Mouse (Mus musculus) hindbrain, embryonic 15.5 days (tissue): ENCODE measurements around the gene Ccdc88c. TPM values are rescaled to one million over a fixed set of nuclear protein-coding genes. Genes with fewer than 3 reads are reported as not detected.

Experiments
- ATAC-seq: fragments of 200-750 bp; cut with Nextera tagmentation; 2 replicates; pipeline ENCODE4 v1.8.0; 2017; ENCODE audit warnings: low read depth, moderate number of reproducible peaks, moderate TSS enrichment; ENCODE audit not compliant: low FRiP score
- H3K27ac ChIP-seq: fragments of 300-500 bp; sonication (generic); replicated peaks from 2 replicates; pipeline ENCODE4 v1.5.1; 2015; ENCODE audit warnings: mild to moderate bottlenecking, inconsistent platforms
- H3K27me3 ChIP-seq: fragments of 300-500 bp; sonication (generic); 2 replicates; pipeline ENCODE4 v1.6.1; 2015; ENCODE audit warnings: control low read depth, inconsistent platforms
- H3K36me3 ChIP-seq: fragments of 300-500 bp; sonication (generic); 2 replicates; pipeline ENCODE4 v1.6.1; 2015; ENCODE audit warnings: control low read depth, inconsistent platforms
- H3K4me1 ChIP-seq: fragments of 300-500 bp; sonication (generic); replicated peaks from 2 replicates; pipeline ENCODE4 v1.6.1; 2015; ENCODE audit warnings: control low read depth, inconsistent platforms
- H3K4me2 ChIP-seq: fragments of 300-500 bp; sonication (generic); 2 replicates; pipeline ENCODE4 v1.6.1; 2015; ENCODE audit warnings: moderate library complexity, mild to moderate bottlenecking, inconsistent platforms
- H3K4me3 ChIP-seq: fragments of 300-500 bp; sonication (generic); 2 replicates; pipeline ENCODE4 v1.5.1; 2015; ENCODE audit warnings: mild to moderate bottlenecking, inconsistent platforms
- H3K9ac ChIP-seq: fragments of 300-500 bp; sonication (generic); 2 replicates; pipeline ENCODE4 v1.6.1; 2015; ENCODE audit warnings: inconsistent platforms
- H3K9me3 ChIP-seq: fragments of 300-500 bp; sonication (generic); 2 replicates; pipeline ENCODE4 v1.6.1; 2016; ENCODE audit warnings: control low read depth, inconsistent platforms
- WGBS: fragments of 180-500 bp; shearing (Covaris S2); methylation state at CpG from one replicate; pipeline ENCODE4 v1.1.7; 2015; 5-methylcytosine and 5-hydroxymethylcytosine counted together
- polyA plus RNA-seq: library from polyadenylated mRNA; unstranded; fragments of >200 nt; fragmentation: Nextera tagmentation; extraction: Ambion mirVana; gene quantifications from 2 replicates; pipeline ENCODE4 v1.2.1, GENCODE M21; 2015

Gene Ccdc88c
- polyA plus RNA-seq, 1 experiment from 2014 or later: 11.8 TPM

DNA sequence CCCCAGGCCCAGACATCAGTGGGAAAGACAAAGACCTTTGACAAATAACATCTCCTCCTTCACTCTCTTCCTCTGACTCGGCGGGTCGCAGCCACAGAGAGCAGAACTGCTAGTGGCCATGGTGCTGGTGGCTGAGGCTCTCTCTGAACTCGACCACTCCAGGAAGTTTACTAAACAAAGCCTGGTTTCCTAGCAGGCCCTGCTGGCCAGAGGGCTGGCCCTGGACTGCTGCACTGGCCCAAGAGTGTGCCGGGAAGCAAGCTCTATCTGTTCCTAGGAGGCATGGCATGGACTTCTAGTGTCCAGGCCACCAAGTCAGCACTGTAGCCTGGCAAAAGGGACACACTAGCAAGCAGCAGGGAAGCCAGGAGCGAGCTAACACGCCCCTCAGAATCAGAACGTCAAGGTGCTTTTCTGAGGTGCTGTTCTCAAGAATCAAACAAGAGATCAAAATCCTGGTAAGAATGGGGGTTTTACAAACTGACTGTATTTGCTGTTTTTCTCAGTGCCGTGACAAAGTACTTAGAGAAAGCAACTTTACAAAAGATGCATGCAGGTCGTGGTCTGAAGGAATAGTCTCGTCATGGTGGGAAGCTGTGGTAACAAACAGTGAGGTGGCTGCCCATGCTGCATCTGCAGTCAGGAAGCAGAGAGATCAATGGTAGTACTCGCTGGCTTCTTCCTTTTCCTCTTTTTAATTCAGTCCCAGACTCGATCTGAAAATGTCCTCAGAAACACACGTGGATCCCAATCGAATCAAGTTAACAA, 50.7 kb downstream of the Ccdc88c start:
- no peaks in the 10 kb centered on the region for H3K36me3 ChIP-seq
- no peak overlapping the region for H3K4me3 ChIP-seq
- peaks cover 28% of the 10 kb centered on the region for H3K4me1 ChIP-seq
- ATAC-seq: no peak
- WGBS: 73% methylated on average over 15 of the region's 15 CpGs
- H3K27me3 ChIP-seq: no peaks in the 10 kb centered on the region
- H3K9me3 ChIP-seq: no peaks in the 10 kb centered on the region
- no peak overlapping the region for H3K9ac ChIP-seq
- H3K27ac ChIP-seq: no peak overlapping the region
- H3K4me2 ChIP-seq: no peak overlapping the region

DNA sequence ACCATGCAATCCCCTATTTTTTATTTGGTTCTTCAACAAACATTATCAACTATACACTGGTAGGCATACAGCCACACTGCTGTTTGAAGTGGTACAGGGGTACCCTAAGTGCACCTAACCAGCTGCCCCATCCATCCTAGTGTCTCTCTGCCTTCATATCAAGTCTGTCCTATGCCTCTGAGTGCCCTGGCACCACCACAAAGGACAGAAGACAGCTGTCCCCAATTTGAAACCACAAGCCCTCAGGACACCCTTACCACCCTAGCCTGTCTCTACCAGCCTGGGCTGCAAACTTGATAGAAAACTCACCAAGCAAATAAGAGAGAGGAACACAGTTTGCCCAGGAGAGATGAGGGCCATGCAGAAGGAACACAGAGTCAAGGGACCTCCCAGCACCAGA, 51.3 kb downstream of the Ccdc88c start:
- Histone ChIP-seq H3K27ac (no peak overlapping the region), H3K36me3 (no peaks in the 10 kb centered on the region), H3K4me3 (no peak overlapping the region), H3K4me2 (no peak overlapping the region), H3K4me1 (peaks cover 28% of the 10 kb centered on the region), H3K9me3 (no peaks in the 10 kb centered on the region), H3K27me3 (no peaks in the 10 kb centered on the region), H3K9ac (no peak overlapping the region)
- no peak for ATAC-seq

DNA sequence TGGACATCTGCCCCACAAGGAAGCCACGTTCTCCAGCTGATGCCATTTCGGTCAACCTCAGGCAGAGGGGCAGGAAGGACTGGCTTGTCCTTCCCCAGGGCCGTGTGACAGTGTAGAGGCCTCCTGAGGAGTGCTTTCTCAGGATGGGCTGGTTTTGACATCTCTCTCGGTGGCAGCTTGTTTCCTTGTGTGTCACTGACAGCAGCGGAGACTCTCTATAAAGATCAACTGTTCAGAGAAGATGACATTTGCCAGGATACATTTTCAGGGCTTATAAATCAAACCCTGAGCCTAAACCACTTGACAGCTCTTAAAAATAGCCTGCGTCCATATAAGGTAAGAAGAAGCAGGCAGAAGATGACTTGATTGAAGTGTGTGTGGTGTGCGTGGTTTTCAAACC, 59.0 kb downstream of the Ccdc88c start:
- 0 out of 2 replicates have a peak, but pooled peaks cover 3% of the 10 kb centered on the region for H3K36me3 ChIP-seq
- no peak for ATAC-seq
- no peaks in the 10 kb centered on the region for H3K9me3 ChIP-seq
- 73% methylated on average over 7 of the region's 7 CpGs for WGBS
- 0 out of 2 replicates have a peak, but pooled peaks cover 6% of the 10 kb centered on the region for H3K4me1 ChIP-seq
- no peaks in the 10 kb centered on the region for H3K27me3 ChIP-seq
- no peak overlapping the region for H3K9ac ChIP-seq
- no peak overlapping the region for H3K4me3 ChIP-seq
- H3K27ac ChIP-seq: no peak overlapping the region
- H3K4me2 ChIP-seq: no peak overlapping the region

DNA sequence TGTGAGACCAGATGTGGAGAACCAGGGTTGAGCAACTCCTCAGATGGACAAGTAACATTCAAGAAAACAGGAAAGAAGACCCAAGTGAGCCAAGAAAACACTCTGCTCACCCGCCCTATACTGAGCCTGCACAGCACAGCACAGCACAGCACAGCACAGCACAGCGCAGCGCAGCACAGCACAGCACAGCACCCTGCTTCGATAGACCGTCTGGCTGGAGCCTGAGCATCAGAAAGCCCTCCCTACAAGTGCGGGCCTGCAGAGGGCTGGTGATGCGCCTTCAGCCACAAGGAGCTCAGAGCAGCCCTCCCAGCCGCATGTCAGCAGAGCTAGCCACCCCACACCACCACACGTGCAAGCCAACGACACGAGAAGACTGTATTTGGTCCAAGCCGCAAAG, 61.5 kb downstream of the Ccdc88c start:
- H3K4me3 ChIP-seq: no peak overlapping the region
- no peak overlapping the region for H3K9ac ChIP-seq
- H3K27ac ChIP-seq: no peak overlapping the region
- no peak for ATAC-seq
- no peaks in the 10 kb centered on the region for H3K9me3 ChIP-seq
- H3K4me1 ChIP-seq: no peaks in the 10 kb centered on the region
- no peaks in the 10 kb centered on the region for H3K27me3 ChIP-seq
- no peak overlapping the region for H3K4me2 ChIP-seq
- H3K36me3 ChIP-seq: 0 out of 2 replicates have a peak, but pooled peaks cover 3% of the 10 kb centered on the region
- WGBS: 93% methylated on average over 12 of the region's 12 CpGs

DNA sequence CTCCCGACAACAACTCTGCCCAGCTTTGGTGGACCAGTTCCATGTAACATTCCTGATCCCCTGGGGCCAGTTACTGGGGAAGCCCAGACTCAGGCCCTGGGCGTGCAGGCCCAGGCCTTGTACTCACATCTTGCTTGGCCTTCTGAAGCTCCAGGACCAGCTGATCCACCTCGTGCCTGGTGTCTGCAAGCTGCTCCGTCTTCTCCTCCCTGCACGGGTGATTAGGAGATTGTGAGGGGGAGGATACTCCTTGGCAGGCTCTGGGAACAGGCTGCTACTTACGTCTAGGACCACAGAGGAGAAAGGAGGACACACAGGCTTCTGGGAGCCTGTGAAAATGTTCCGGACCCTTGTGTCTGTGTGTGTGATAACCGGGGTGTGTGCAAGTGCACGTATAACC, 62.6 kb downstream of the Ccdc88c start:
- Histone ChIP-seq H3K27ac (no peak overlapping the region), H3K4me3 (no peak overlapping the region), H3K36me3 (0 out of 2 replicates have a peak, but pooled peaks cover 3% of the 10 kb centered on the region), H3K4me1 (no peaks in the 10 kb centered on the region), H3K27me3 (no peaks in the 10 kb centered on the region), H3K9me3 (no peaks in the 10 kb centered on the region), H3K4me2 (no peak overlapping the region), H3K9ac (no peak overlapping the region)
- no peak for ATAC-seq
- WGBS: 84% methylated on average over 9 of the region's 9 CpGs

DNA sequence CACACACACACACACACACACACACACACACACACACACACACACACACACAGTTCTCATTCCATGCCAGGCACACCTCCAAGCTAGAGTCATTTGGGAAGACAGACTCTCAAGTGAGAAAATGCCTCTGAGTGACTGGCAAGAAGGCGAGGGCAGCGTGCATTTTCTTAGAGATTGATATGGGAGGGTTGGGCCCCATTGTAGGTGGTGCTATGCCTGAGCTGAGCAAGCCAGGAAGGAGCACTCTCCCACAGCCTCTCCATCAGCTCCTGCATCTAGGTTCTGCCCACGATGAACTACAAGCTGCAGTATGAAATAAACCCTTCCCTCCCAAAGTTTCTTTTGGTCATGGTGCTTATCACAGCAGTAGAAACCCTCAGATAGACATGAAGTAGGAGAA, 63.6 kb downstream of the Ccdc88c start:
- no peak overlapping the region for H3K27ac ChIP-seq
- no peak overlapping the region for H3K9ac ChIP-seq
- H3K4me2 ChIP-seq: no peak overlapping the region
- 95% methylated on average over 3 of the region's 3 CpGs for WGBS
- no peaks in the 10 kb centered on the region for H3K9me3 ChIP-seq
- H3K27me3 ChIP-seq: no peaks in the 10 kb centered on the region
- H3K4me1 ChIP-seq: no peaks in the 10 kb centered on the region
- no peak overlapping the region for H3K4me3 ChIP-seq
- no peak for ATAC-seq
- H3K36me3 ChIP-seq: 0 out of 2 replicates have a peak, but pooled peaks cover 3% of the 10 kb centered on the region

DNA sequence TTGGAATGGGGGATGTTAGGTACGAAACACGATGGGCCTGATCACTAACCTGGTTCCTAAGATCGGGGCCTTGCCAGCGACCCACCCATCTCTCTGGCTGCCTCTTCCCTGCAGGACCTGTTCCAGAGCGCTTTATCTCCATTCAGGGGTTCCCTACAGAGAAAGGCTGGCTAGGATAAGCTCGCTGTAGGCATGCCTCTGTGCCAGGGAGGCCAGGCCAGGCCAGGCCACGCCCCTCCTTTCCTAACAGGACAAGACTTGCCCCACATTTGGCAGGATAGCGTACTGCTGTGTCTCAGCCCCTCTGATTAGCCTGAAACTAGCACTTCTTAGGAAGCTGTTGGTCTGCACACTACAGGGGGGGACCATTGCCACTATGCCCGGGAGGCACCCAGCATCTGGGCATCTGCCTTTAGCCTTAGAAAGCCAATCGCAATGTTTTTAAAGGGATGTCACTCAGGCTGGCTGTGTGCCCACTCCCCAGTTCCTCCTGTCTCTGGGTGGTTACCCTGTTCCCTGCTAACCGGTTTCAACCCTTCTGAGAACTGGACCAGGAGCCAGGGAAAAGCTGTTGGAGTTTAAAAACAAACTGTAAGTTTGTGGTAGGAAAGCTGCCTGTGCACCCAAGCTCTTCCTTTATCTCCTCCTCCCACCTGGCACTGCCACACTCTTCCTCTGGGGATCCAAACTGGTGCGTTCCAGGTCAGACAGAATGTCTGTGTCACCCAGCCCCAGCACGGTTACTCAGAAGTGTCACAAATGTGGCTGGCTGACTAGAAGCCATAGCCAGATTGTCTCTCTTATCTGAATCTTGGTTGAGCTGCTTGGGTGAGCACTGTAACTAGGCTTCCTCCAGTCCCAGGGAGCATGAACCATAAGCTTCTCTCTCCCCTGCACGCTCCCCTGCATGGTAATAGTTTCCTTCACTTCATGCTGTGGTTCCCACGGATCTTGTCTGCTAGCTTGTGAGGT, 69.9 kb downstream of the Ccdc88c start:
- peak; percentile 59; the same call in 1 of the 2 replicates for ATAC-seq
- H3K4me1 ChIP-seq: peaks cover 32% of the 10 kb centered on the region
- H3K9ac ChIP-seq: no peak overlapping the region
- no peaks in the 10 kb centered on the region for H3K36me3 ChIP-seq
- H3K27ac ChIP-seq: no peak overlapping the region
- no peak overlapping the region for H3K4me2 ChIP-seq
- no peak overlapping the region for H3K4me3 ChIP-seq
- 59% methylated on average over 15 of the region's 15 CpGs for WGBS
- H3K9me3 ChIP-seq: no peaks in the 10 kb centered on the region
- H3K27me3 ChIP-seq: no peaks in the 10 kb centered on the region

DNA sequence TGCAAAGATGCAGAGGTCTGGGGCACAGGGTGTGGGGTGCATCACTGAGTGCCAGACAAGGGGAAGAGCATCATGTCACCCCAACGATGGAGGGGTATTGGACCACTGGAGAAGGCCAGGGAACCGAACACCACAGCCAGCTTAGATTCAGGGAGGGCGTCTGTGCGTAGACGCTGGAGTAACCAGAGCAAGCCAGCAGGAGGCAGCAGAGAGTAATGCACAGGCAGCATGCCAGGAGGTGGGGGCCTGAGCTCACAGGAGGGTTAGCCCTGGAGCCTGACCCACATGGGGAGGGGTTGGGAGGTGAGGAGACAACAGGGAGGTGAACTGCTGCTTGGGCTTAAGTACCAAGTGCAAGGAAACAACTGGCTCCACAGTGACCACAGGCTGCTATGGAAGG, 70.8 kb downstream of the Ccdc88c start:
- Histone ChIP-seq H3K27me3 (no peaks in the 10 kb centered on the region), H3K9ac (no peak overlapping the region), H3K9me3 (no peaks in the 10 kb centered on the region), H3K4me2 (no peak overlapping the region), H3K4me1 (peaks cover 32% of the 10 kb centered on the region), H3K4me3 (no peak overlapping the region), H3K36me3 (no peaks in the 10 kb centered on the region), H3K27ac (0 out of 2 replicates have a peak overlapping the region, but pooled peaks have one; percentile 47)
- peak; percentile 71 for ATAC-seq
- WGBS: 15% methylated on average over 5 of the region's 5 CpGs

DNA sequence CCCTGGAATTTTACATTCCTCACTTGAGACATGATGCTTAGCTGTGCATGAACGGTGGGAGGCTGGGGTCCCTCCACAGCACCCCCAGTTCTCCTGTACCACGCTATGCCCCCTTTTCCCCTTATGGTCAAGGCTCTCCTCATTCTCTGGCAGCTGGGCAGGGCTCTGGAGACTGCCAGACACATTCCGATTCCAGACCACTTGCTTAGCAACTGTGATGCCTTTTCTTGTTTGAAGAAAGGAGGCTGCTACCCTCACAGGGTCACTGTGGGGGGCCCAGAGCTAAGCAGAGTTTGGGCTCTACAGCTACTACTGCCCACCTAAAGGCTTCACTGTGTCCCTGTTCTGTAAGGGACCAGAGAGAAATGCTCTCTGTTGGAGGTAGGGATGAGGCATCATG, 71.6 kb downstream of the Ccdc88c start:
- Histone ChIP-seq H3K4me3 (no peak overlapping the region), H3K4me2 (no peak overlapping the region), H3K9ac (no peak overlapping the region), H3K36me3 (no peaks in the 10 kb centered on the region), H3K9me3 (no peaks in the 10 kb centered on the region), H3K27ac (peak overlapping the region; percentile 47; the same call in 1 of the 2 replicates), H3K4me1 (peaks cover 32% of the 10 kb centered on the region), H3K27me3 (no peaks in the 10 kb centered on the region)
- 15% methylated on average over 3 of the region's 3 CpGs for WGBS
- peak; percentile 27; the same call in 1 of the 2 replicates for ATAC-seq

DNA sequence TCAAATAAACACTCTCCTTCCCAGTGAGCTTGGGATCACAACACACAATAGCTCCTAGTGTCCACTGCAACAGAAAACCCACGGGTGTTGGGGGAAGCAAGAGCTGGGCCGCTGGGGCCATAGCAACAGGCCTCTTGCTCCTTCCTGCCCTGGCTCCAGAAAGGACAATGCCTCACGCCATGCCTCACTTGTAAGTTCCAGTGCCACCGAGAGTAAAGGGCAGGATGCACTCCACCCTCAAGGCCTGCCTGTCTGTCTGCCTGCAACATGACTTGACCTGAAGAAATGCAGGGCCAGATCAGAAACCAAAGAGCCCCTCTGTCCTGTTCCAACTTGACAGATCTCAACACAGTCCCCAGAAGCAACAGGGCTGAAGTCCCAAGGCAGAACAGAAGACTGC, 72.0 kb downstream of the Ccdc88c start:
- H3K4me1 ChIP-seq: peaks cover 32% of the 10 kb centered on the region
- no peak overlapping the region for H3K9ac ChIP-seq
- H3K36me3 ChIP-seq: no peaks in the 10 kb centered on the region
- no peaks in the 10 kb centered on the region for H3K27me3 ChIP-seq
- H3K4me2 ChIP-seq: no peak overlapping the region
- ATAC-seq: no peak
- no peaks in the 10 kb centered on the region for H3K9me3 ChIP-seq
- WGBS: 32% methylated on average over 4 of the region's 4 CpGs
- H3K27ac ChIP-seq: peak overlapping the region; percentile 47; the same call in 1 of the 2 replicates
- H3K4me3 ChIP-seq: no peak overlapping the region

DNA sequence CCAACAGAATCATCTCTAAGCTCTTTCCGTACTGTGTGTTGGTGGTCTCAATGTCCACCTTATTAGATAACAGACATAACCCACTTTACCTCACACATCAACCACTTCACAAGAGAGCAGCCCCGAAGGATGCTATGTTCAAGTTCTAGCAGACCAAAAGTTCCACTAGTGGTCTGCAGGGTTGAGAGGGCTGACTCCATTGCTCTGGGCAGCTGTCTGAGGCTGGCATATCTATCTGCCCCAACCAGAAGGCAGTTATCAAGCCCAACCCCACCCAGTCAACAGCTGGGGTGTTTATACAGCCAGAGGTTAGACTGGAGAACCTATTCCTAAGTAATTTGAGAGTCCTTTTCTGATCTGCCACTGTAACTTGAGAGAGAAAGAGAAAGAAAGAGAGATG, 72.8 kb downstream of the Ccdc88c start:
- Histone ChIP-seq H3K4me2 (no peak overlapping the region), H3K4me1 (peaks cover 32% of the 10 kb centered on the region), H3K36me3 (no peaks in the 10 kb centered on the region), H3K4me3 (no peak overlapping the region), H3K27me3 (no peaks in the 10 kb centered on the region), H3K9me3 (no peaks in the 10 kb centered on the region), H3K9ac (no peak overlapping the region), H3K27ac (no peak overlapping the region)
- 97% methylated on average over 2 of the region's 2 CpGs for WGBS
- ATAC-seq: no peak

DNA sequence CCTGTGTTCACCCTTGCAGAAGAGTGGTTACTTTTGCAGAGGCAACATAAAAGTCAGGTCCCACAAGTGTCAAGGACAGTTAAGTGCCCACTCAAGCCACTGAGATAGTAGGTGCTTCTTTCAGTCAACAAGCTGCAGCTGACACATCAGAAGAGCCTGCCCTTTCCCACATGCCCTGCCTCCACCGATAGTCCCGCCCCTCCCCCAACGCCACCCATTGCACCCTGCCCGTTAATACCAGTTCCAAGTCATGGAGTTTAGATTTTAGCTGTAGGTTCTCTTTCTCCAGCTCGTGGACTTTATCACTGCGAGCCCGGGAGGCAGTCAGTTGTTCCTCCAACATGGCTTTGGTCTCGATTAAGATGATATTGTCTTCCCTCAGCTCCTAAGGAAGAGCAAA, 74.9 kb downstream of the Ccdc88c start:
- WGBS: 81% methylated on average over 8 of the region's 8 CpGs
- H3K4me2 ChIP-seq: no peak overlapping the region
- no peaks in the 10 kb centered on the region for H3K9me3 ChIP-seq
- no peaks in the 10 kb centered on the region for H3K36me3 ChIP-seq
- no peak for ATAC-seq
- H3K4me3 ChIP-seq: no peak overlapping the region
- H3K27ac ChIP-seq: no peak overlapping the region
- H3K27me3 ChIP-seq: no peaks in the 10 kb centered on the region
- peaks cover 26% of the 10 kb centered on the region for H3K4me1 ChIP-seq
- no peak overlapping the region for H3K9ac ChIP-seq
